Mouse (Mus musculus) kidney, adult 2 months (tissue): ENCODE data around the gene AI464131. TPM values are rescaled to one million over a fixed set of nuclear protein-coding genes. Genes with fewer than 3 reads are reported as not detected.

ENCODE experiments used
- DNase-seq: peaks from one replicate; pipeline ENCODE4 v3.0.0; 2021
- H3K27ac ChIP-seq: fragments of 200-500 bp; 2 replicates; pipeline ENCODE4 v1.5.1; 2012; ENCODE audit warnings: low read depth, low read length, control low read depth, inconsistent platforms; ENCODE audit not compliant: insufficient read depth
- H3K27me3 ChIP-seq: fragments of 200-500 bp; replicated peaks from 2 replicates; pipeline ENCODE4 v1.6.1; 2012; ENCODE audit warnings: mild to moderate bottlenecking, moderate library complexity, low read length, inconsistent platforms; ENCODE audit not compliant: control insufficient read depth, insufficient read depth
- H3K36me3 ChIP-seq: fragments of 200-500 bp; 2 replicates; pipeline ENCODE4 v1.6.1; 2012; ENCODE audit warnings: mild to moderate bottlenecking, moderate library complexity, low read length, inconsistent platforms; ENCODE audit not compliant: control insufficient read depth, insufficient read depth
- H3K4me1 ChIP-seq: fragments of 200-500 bp; 2 replicates; pipeline ENCODE4 v1.6.1; 2011; ENCODE audit warnings: low read length; ENCODE audit not compliant: control insufficient read depth, insufficient read depth
- H3K4me3 ChIP-seq: fragments of 200-500 bp; 2 replicates; pipeline ENCODE4 v1.5.1; 2011; ENCODE audit warnings: mild to moderate bottlenecking, low read depth, low read length, control low read depth; ENCODE audit not compliant: insufficient read depth
- CTCF ChIP-seq: fragments of 200-500 bp; conservative IDR thresholded peaks from 2 replicates; pipeline ENCODE4 v1.5.1; 2011; ENCODE audit warnings: low read depth, mild to moderate bottlenecking, control low read depth, low read length, moderate library complexity, mixed read lengths; ENCODE audit not compliant: insufficient read depth, insufficient read length
- POLR2A ChIP-seq: fragments of 200-500 bp; IDR thresholded peaks from one replicate; pipeline ENCODE4 v1.6.1; 2011; ENCODE audit warnings: low read depth, low read length, control low read depth
- WGBS: fragments of 180-500 bp; shearing (Covaris S2); methylation state at CpG from one replicate; pipeline ENCODE4 v1.1.7; 2018; 5-methylcytosine and 5-hydroxymethylcytosine counted together
- polyA plus RNA-seq: library from polyadenylated mRNA; depleted of rRNA; stranded (reverse); fragments of >200 nt; gene quantifications from 2 replicates; pipeline ENCODE4 v1.2.3, GENCODE M21; 2012

AI464131 gene
- polyA plus RNA-seq, 1 experiment: 23.1 TPM

DNA sequence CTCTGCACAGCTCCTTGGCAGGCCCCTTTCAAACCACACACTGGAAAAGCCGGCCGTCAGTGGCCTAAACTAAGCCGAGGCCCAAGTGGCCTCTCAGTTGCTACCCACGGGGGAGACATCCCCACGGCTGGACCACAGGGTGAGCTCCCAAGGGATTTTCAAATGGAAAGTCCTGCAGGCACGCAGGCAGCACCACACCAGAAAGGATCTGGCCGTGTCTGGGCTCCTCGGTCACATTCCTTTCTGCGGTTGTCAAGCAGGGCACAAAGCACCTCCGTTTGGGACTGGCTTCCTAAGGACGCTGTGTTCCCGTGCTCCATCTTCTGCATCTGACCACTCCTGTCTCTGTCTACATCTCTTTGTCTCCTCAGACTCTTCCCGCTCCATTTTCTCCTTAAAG lies 24.2 kb upstream of the AI464131 start:
- Histone ChIP-seq H3K27ac (no peak overlapping the region), H3K36me3 (no peaks in the 10 kb centered on the region), H3K4me1 (peaks cover 3% of the 10 kb centered on the region), H3K27me3 (no peaks in the 10 kb centered on the region), H3K4me3 (no peak overlapping the region)
- 67% methylated on average over 13 of the region's 13 CpGs for WGBS
- TF ChIP-seq POLR2A: no peak
- no peak for DNase-seq

DNA sequence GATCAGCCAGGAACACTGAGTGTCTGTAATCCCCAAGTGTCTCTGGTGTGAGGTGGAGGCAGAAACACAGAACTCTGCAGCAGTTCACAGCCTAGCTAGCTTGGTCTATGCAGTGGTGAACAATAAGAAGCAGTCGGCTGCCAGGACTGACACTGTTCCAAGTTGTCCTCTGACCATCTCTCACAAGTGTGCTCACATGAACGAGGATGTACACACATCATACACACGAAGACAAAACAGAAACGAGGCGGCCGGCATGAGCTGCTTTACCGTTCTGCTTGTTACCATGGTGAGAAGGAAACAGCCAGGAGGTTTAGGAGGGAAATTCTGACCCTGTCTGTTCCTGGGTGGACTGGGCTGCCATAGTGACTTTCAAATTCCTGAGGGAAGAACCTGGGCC lies 23.7 kb upstream of the AI464131 start:
- TF ChIP-seq CTCF: no peak
- TF ChIP-seq POLR2A: no peak
- Histone ChIP-seq H3K4me3 (no peak overlapping the region), H3K27me3 (no peaks in the 10 kb centered on the region), H3K4me1 (peaks cover 3% of the 10 kb centered on the region), H3K36me3 (no peaks in the 10 kb centered on the region), H3K27ac (no peak overlapping the region)
- DNase-seq: no peak
- 73% methylated on average over 7 of the region's 7 CpGs for WGBS

DNA sequence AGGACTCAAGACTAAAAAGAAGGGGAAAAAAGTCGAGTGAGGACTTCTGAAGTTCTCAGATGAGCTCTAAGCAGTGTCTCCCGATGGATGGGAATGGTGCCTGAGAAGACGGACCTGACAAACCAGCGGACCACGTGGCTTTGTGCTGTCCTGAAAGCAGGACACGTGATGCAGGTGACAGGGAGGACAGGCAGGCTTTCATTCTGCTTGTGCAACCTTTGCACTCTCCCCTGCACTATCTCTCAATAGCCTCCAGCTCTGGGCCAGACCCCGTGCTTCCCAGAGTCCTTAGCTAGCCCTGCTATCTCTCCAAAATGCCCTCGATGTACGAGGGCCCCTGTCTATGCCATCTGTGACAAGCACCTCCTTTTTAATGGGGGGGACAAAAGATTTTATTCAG lies 22.0 kb upstream of the AI464131 start:
- WGBS: 79% methylated on average over 9 of the region's 9 CpGs
- H3K4me1 ChIP-seq: peaks cover 3% of the 10 kb centered on the region
- H3K27ac ChIP-seq: no peak overlapping the region
- no peaks in the 10 kb centered on the region for H3K36me3 ChIP-seq
- no peaks in the 10 kb centered on the region for H3K27me3 ChIP-seq
- no peak for TF ChIP-seq CTCF
- no peak overlapping the region for H3K4me3 ChIP-seq
- no peak for DNase-seq

DNA sequence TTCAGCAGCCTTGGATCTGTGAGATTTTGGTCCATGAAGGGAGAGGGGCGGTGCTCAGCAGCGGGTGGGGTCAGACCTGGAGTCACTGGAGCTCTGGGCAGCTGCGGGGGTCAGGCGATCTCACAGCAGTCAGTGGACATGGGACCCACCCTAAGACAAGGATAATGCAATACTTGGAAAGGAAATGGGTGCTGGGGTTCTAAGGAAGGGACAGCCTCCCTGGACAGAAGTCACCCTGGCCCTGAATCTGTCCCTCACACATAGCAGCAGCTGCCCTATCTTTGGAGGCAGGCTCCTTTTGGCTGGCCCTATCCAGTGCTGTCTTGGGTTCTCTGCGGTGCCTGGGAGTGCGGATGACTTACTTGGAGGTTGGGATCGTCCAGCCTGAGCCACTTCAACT lies 21.0 kb upstream of the AI464131 start:
- WGBS: 86% methylated on average over 7 of the region's 7 CpGs
- TF ChIP-seq POLR2A: no peak
- no peak for TF ChIP-seq CTCF

DNA sequence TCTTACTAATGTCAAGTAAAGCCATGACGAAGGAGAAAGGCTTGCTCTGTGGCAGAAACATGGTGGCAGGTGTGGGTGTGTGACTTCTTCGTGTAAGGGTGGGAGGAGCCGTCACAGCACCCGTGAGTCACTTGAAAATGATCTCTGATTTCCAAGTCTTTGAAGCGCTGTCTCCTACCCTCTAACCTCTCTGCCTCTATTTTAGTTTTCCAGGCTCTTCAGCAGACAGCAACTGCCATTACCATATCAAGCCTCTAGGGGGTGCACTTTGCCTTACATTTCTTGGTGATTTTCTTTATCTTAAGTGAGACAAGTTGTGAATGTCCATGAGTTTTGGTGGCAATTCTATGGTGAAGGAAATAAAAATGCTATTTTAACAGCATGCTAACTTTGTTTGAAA lies 19.9 kb upstream of the AI464131 start:
- Histone ChIP-seq H3K27ac (no peak overlapping the region), H3K4me1 (no peaks in the 10 kb centered on the region), H3K27me3 (no peaks in the 10 kb centered on the region), H3K4me3 (no peak overlapping the region), H3K36me3 (no peaks in the 10 kb centered on the region)
- DNase-seq: peak; percentile 58
- no peak for TF ChIP-seq POLR2A
- TF ChIP-seq CTCF: peak; percentile 15; the same call in 1 of the 2 replicates
- 46% methylated on average over 5 of the region's 5 CpGs for WGBS

More for the DNA sequence above, 21.0 kb upstream of the AI464131 start:
- Histone ChIP-seq H3K4me3 (no peak overlapping the region), H3K4me1 (peaks cover under 1% of the 10 kb centered on the region), H3K27ac (no peak overlapping the region), H3K36me3 (no peaks in the 10 kb centered on the region), H3K27me3 (no peaks in the 10 kb centered on the region)
- DNase-seq: no peak

DNA sequence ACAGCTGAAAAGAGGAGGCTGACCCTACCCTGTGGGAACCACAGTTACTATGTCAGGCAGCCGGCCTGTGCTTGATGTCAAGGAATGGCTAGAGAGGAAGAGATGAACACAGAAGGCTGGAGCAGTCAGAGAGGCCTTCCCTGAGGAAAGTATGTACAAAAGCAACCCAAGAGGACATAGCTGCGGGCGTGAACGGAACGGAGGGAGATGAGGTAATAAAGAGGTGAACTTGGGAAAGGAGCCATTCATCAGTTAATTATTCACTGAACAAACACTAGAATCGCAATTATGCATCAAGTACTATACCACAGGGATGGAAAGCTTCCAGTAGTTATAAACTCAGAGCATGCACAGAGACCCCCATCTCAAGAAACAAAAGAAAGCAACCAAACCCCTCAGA lies 19.3 kb upstream of the AI464131 start:
- TF ChIP-seq CTCF (no peak), POLR2A (no peak)
- WGBS: 41% methylated on average over 6 of the region's 6 CpGs
- Histone ChIP-seq H3K27ac (no peak overlapping the region), H3K27me3 (no peaks in the 10 kb centered on the region), H3K4me1 (no peaks in the 10 kb centered on the region), H3K4me3 (no peak overlapping the region), H3K36me3 (no peaks in the 10 kb centered on the region)
- no peak for DNase-seq

DNA sequence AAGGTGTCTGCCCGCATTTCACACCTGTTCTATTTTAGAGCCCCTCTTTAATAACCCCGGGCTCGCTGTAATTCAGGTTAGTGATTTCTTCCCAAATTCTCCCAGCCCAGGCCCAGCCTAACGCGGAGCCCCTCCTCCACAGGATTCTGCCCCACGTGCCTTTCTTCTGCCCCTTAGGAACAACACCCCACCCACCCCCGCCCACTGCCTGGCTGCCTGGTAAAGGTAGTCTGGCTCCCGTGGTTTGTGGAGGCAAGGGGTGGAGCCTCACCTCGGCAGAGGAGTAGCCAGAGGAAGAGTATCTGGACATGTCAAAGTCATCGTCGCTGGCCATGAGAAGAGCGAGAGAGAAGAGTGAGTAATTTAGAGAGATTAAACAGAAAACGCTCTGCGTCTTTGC lies 17.8 kb upstream of the AI464131 start:
- H3K4me1 ChIP-seq: no peaks in the 10 kb centered on the region
- no peaks in the 10 kb centered on the region for H3K36me3 ChIP-seq
- H3K4me3 ChIP-seq: no peak overlapping the region
- DNase-seq: no peak
- H3K27me3 ChIP-seq: no peaks in the 10 kb centered on the region
- H3K27ac ChIP-seq: no peak overlapping the region
- TF ChIP-seq CTCF: no peak
- no peak for TF ChIP-seq POLR2A
- 69% methylated on average over 14 of the region's 14 CpGs for WGBS

DNA sequence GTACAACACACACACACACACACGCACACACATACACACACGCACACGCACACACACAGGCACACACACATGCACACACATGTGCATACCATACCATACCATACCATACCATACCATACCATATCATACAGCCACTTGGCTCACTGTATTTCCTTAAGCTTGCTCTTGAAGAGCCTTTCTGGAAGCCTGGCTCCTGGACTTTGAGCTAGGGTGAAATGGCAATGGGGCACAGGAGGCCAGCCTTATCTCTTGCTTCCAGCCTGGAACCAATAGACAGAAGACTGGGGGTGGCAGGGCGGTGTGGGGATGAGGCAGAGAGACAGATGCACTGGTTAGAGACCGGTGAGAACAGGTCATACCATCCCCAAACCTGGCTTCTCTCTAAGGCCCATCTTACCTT lies 16.3 kb upstream of the AI464131 start:
- no peak for DNase-seq
- H3K36me3 ChIP-seq: no peaks in the 10 kb centered on the region
- no peaks in the 10 kb centered on the region for H3K4me1 ChIP-seq
- H3K27me3 ChIP-seq: no peaks in the 10 kb centered on the region
- 98% methylated on average over 5 of the region's 5 CpGs for WGBS
- H3K4me3 ChIP-seq: no peak overlapping the region
- H3K27ac ChIP-seq: no peak overlapping the region
- TF ChIP-seq POLR2A: no peak
- TF ChIP-seq CTCF: no peak
